Mouse (Mus musculus) liver, postnatal 0 days (tissue): ENCODE measurements around the gene Abca4. TPM values are rescaled to one million over a fixed set of nuclear protein-coding genes. Genes with fewer than 3 reads are reported as not detected.

ENCODE experiments used
- ATAC-seq: fragments of 200-750 bp; cut with Nextera tagmentation; 2 replicates; pipeline ENCODE4 v1.8.0; 2017; ENCODE audit warnings: mild to moderate bottlenecking, moderate library complexity
- DNase-seq: peaks from one replicate; pipeline ENCODE4 v3.0.0-alpha.2; 2016
- H3K27ac ChIP-seq: fragments of 300-500 bp; sonication (generic); 2 replicates; pipeline ENCODE4 v1.5.1; 2014; ENCODE audit warnings: antibody characterized with exemption, moderate library complexity, mild to moderate bottlenecking, low read depth
- H3K27me3 ChIP-seq: fragments of 300-500 bp; sonication (generic); 2 replicates; pipeline ENCODE4 v1.6.1; 2014; ENCODE audit warnings: low read length, control low read depth, mixed read lengths; ENCODE audit not compliant: insufficient read depth
- H3K36me3 ChIP-seq: fragments of 300-500 bp; sonication (generic); replicated peaks from 2 replicates; pipeline ENCODE4 v1.6.1; 2014; ENCODE audit warnings: mild to moderate bottlenecking, control low read depth, low read length, moderate library complexity, mixed read lengths; ENCODE audit not compliant: insufficient read depth
- H3K4me1 ChIP-seq: fragments of 300-500 bp; sonication (generic); 2 replicates; pipeline ENCODE4 v1.6.1; 2014; ENCODE audit warnings: antibody characterized with exemption, mild to moderate bottlenecking, control low read depth; ENCODE audit not compliant: insufficient read depth
- H3K4me2 ChIP-seq: fragments of 300-500 bp; sonication (generic); 2 replicates; pipeline ENCODE4 v1.6.1; 2014; ENCODE audit warnings: low read depth, mild to moderate bottlenecking, low read length, moderate library complexity, mixed read lengths
- H3K4me3 ChIP-seq: fragments of 300-500 bp; sonication (generic); 2 replicates; pipeline ENCODE4 v1.5.1; 2014; ENCODE audit warnings: low read depth, low read length
- H3K9ac ChIP-seq: fragments of 300-500 bp; sonication (generic); replicated peaks from 2 replicates; pipeline ENCODE4 v1.6.1; 2014; ENCODE audit warnings: mild to moderate bottlenecking, moderate library complexity
- H3K9me3 ChIP-seq: fragments of 300-500 bp; sonication (generic); 2 replicates; pipeline ENCODE4 v1.6.1; 2016; ENCODE audit warnings: mild to moderate bottlenecking, control low read depth, low read length, mixed read lengths
- CTCF ChIP-seq: sonication (generic); IDR thresholded peaks from 2 replicates; pipeline ENCODE4 v1.5.1; 2016; ENCODE audit warnings: antibody characterized with exemption, low read depth
- EP300 ChIP-seq: IDR thresholded peaks from 2 replicates; pipeline ENCODE4 v1.6.1; 2016; ENCODE audit warnings: antibody characterized with exemption, low read depth, mild to moderate bottlenecking
- WGBS: fragments of 180-500 bp; shearing (Covaris S2); extraction: QIAGEN DNeasy Blood & Tissue Kit; methylation state at CpG from one replicate; pipeline ENCODE4 v1.1.7; 2014; ENCODE audit not compliant: insufficient replicate concordance; 5-methylcytosine and 5-hydroxymethylcytosine counted together
- polyA plus RNA-seq: library from polyadenylated mRNA; unstranded; fragments of >200 nt; fragmentation: Nextera tagmentation; extraction: Ambion mirVana; gene quantifications from 2 replicates; pipeline ENCODE4 v1.2.1, GENCODE M21; 2015

The Abca4 gene
- polyA plus RNA-seq, 1 experiment from 2014 or later: 0.40 TPM

DNA sequence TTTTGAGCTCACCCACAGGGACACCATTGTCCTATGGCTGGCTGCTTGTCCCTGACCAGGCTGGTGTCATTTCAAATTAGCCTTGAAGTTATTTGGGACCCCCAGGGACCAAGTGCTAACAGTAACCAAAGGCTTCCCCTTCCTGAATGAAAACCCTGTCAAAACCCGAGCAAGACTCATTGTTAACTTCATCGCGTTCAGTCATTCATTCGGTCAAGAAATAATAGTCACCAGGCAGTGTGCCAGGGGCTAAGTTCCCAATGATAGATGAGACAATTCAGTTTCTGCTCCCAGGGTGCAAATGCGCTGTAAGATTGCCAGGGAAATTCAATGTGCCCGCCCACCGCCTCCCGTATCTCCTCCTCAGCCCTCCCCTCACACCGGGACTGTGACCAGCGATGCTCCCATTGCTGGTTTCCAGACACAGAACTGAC, 2.0 kb downstream of the Abca4 start:
- Histone ChIP-seq H3K9ac (no peak overlapping the region), H3K36me3 (no peaks in the 10 kb centered on the region), H3K4me1 (peaks cover 3% of the 10 kb centered on the region; the same call in 1 of the 2 replicates), H3K27ac (no peak overlapping the region), H3K4me3 (no peak overlapping the region), H3K4me2 (no peak overlapping the region), H3K9me3 (no peaks in the 10 kb centered on the region), H3K27me3 (0 out of 2 replicates have a peak, but pooled peaks cover 2% of the 10 kb centered on the region)
- TF ChIP-seq CTCF (no peak), EP300 (no peak)
- no peak for ATAC-seq
- DNase-seq: no peak
- WGBS: 69% methylated on average over 10 of the region's 10 CpGs

GRCm38 (mm10) chr3:122047402-122047801, 3.2 kb downstream of the Abca4 start:
- TF ChIP-seq CTCF (no peak), EP300 (no peak)
- 54% methylated on average over 7 of the region's 7 CpGs for WGBS
- 0 out of 2 replicates have a peak, but pooled peaks cover 2% of the 10 kb centered on the region for H3K27me3 ChIP-seq
- ATAC-seq (no peak), DNase-seq (no peak)
- peaks cover 3% of the 10 kb centered on the region; the same call in 1 of the 2 replicates for H3K4me1 ChIP-seq
- H3K36me3 ChIP-seq: no peaks in the 10 kb centered on the region
- no peak overlapping the region for H3K27ac ChIP-seq
- H3K4me2 ChIP-seq: no peak overlapping the region
- H3K4me3 ChIP-seq: no peak overlapping the region
- H3K9ac ChIP-seq: no peak overlapping the region
- H3K9me3 ChIP-seq: no peaks in the 10 kb centered on the region

- Histone ChIP-seq H3K9ac (no peak overlapping the region), H3K27ac (no peak overlapping the region), H3K36me3 (no peaks in the 10 kb centered on the region), H3K4me3 (no peak overlapping the region), H3K4me2 (no peak overlapping the region), H3K9me3 (no peaks in the 10 kb centered on the region), H3K4me1 (peaks cover 3% of the 10 kb centered on the region; the same call in 1 of the 2 replicates), H3K27me3 (0 out of 2 replicates have a peak, but pooled peaks cover 2% of the 10 kb centered on the region)
- WGBS: 51% methylated on average over 16 of the region's 17 CpGs
- ATAC-seq (no peak), DNase-seq (no peak)
- TF ChIP-seq CTCF (no peak), EP300 (no peak)
Measured at GRCm38 (mm10) chr3:122047921-122048861, 3.9 kb downstream of the Abca4 start.

DNA sequence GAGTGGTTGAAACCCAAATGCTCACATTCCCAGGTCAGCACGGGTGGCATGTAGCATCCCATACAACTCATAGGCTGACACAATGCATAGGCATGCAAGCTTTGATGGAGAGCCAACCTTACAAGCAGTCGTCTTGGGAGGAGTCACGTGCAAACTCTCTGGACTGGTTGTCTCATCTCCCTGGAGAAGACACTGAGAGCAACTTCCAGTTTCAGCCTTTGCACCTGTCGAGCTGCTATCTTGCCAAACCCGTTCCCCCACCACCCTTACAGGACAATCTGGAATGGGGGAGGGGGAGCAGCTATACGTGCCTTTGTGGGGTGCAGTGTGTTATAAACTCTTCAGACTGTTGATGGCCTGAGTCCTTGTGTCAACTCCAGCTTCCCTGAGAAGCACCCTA, 4.9 kb downstream of the Abca4 start:
- ATAC-seq: no peak
- Histone ChIP-seq H3K27ac (no peak overlapping the region), H3K36me3 (no peaks in the 10 kb centered on the region), H3K9me3 (no peaks in the 10 kb centered on the region), H3K27me3 (0 out of 2 replicates have a peak, but pooled peaks cover 2% of the 10 kb centered on the region), H3K9ac (no peak overlapping the region), H3K4me2 (no peak overlapping the region), H3K4me1 (0 out of 2 replicates have a peak, but pooled peaks cover 3% of the 10 kb centered on the region), H3K4me3 (no peak overlapping the region)
- TF ChIP-seq EP300 (no peak), CTCF (no peak)
- DNase-seq: no peak
- 50% methylated on average over 6 of the region's 6 CpGs for WGBS

DNA sequence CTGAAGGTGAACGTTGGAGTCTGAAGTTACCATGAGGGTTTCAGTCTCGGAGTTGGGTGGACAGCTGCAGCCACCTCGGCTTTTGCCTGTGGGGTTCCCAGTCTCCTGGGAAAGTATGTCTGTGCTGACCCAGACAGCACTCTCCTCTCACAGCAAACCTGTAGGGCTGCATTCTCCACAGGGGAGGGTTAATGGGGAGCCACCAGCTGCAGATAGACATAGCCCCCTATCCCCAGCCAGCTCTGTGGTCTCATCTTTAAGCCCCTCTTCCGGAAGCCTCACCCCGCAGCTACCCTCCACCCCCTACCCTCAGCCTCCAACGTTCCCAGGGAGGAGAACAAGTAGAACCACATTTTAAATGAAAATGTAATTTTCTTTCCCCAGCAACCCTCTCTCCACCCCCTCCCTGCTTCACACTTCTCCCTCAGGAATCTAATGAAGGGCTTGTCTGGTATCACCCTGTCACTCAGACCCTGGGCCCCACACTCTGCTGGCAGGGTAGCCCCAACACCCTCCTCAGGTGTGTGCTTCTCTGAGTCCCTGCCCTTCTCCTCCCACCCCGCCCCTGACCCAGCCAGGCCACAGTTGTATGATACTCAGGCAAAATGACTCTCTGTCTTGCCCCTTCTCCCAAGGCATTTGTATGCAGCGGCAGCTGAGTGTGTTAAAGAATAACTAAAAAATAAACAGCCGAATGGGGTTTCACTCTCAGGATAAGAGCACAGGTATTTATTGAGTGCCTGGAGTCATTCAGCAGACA, 14.4 kb downstream of the Abca4 start:
- TF ChIP-seq EP300: no peak
- TF ChIP-seq CTCF: no peak
- Histone ChIP-seq H3K4me3 (no peak overlapping the region), H3K9ac (no peak overlapping the region), H3K4me2 (no peak overlapping the region), H3K9me3 (no peaks in the 10 kb centered on the region), H3K4me1 (no peaks in the 10 kb centered on the region), H3K36me3 (no peaks in the 10 kb centered on the region), H3K27ac (no peak overlapping the region), H3K27me3 (no peaks in the 10 kb centered on the region)
- 57% methylated on average over 9 of the region's 9 CpGs for WGBS
- no peak for DNase-seq
- ATAC-seq: no peak

- 77% methylated on average over 10 of the region's 10 CpGs for WGBS
- Histone ChIP-seq H3K9me3 (no peaks in the 10 kb centered on the region), H3K4me2 (no peak overlapping the region), H3K27ac (no peak overlapping the region), H3K27me3 (no peaks in the 10 kb centered on the region), H3K36me3 (no peaks in the 10 kb centered on the region), H3K9ac (no peak overlapping the region), H3K4me1 (no peaks in the 10 kb centered on the region; the same call in 1 of the 2 replicates), H3K4me3 (no peak overlapping the region)
- ATAC-seq (no peak), DNase-seq (no peak)
- no peak for TF ChIP-seq CTCF
- TF ChIP-seq EP300: no peak
Measured at GRCm38 (mm10) chr3:122062586-122062985, 18.3 kb downstream of the Abca4 start.
